Mouse (Mus musculus) MEL-GATA-1-ER (cell line): ENCODE measurements around the gene Bmp8a.
"Not testable (repeated sequence)": the region's sequence is repeated elsewhere in the genome, so short reads cannot be mapped to it uniquely, and the experiment has no call there.

ENCODE experiments used
- DNase-seq: peaks from one replicate; pipeline ENCODE4 v3.0.0-alpha.2; 2012; ENCODE audit warnings: low read depth; ENCODE audit errors: extremely low read depth

The Bmp8a gene

GRCm38 (mm10) chr4:123289038-123289437 lies 54.0 kb downstream of the Bmp8a start:
- DNase-seq, result no peak

GRCm38 (mm10) chr4:123286790-123287189 lies 56.3 kb downstream of the Bmp8a start:
- peak; percentile 35 for DNase-seq

- no peak for DNase-seq
These were observed 58.1 kb downstream of the Bmp8a start for GRCm38 (mm10) chr4:123284731-123285624.

GRCm38 (mm10) chr4:123283675-123284064 lies 59.4 kb downstream of the Bmp8a start:
- not testable (repeated sequence) for DNase-seq

GRCm38 (mm10) chr4:123282915-123283674 lies 60.0 kb downstream of the Bmp8a start:
- not testable (repeated sequence) for DNase-seq

GRCm38 (mm10) chr4:123282500-123282899 lies 60.6 kb downstream of the Bmp8a start:
- DNase-seq, result peak; percentile 63

- DNase-seq, result no peak
These were observed 62.9 kb downstream of the Bmp8a start for GRCm38 (mm10) chr4:123280117-123280516.

- DNase-seq, result no peak
These were observed 72.0 kb downstream of the Bmp8a start for GRCm38 (mm10) chr4:123271063-123271462.
